Mouse (Mus musculus) heart, adult 9 months (tissue): ENCODE measurements around the gene Mvp.

Source experiments
- DNase-seq, 2 experiments: peaks; one replicate each; pipeline ENCODE4 v3.0.0; 2022; ENCODE audit warnings: low spot score in 2 of 2

The Mvp gene

GRCm38 (mm10) chr7:126988816-126989215 lies 25.6 kb downstream of the Mvp start:
- no peak for DNase-seq

DNA sequence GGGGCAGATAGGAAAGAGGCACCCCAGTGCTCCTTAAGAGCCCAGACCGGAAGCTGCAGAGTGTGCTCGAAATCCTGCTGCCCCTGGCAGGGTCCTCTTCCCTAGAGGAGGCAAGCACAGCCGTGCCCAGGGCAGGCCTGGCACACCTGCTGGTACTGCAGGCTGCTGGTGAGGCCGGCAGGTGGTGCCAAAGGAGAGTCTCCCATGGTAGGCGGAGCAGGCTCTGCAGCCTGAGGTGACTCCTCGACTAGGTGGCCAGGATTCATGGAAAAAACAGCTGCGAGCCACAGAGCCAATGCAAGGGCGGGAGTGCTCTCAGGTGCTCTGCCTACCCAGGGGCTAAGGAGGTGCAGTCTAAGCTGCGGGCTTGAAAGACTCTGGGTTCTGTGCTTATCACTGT lies 28.1 kb downstream of the Mvp start:
- no peak for DNase-seq

- DNase-seq = no peak
Observed at GRCm38 (mm10) chr7:126984667-126985444, 29.6 kb downstream of the Mvp start.

DNA sequence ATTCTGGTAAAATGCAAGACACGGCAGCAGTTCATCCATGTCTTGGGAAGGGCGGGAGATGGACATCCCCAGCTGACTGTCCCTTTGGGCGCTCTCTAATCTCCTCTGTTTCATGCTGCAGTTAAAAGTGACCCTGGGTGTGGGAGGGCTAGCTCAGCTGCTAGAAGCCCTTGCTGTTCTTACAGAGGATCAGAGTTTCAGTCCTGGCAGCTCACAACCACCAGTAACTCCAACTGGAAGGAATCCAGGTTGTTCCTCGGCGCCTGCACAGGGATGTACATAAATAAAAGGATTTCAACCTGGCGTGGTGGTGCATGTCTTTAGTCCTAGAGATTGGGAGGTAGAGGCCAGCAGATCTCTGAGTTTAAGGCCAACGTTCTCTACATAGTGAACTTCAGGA lies 31.3 kb downstream of the Mvp start:
- no peak for DNase-seq

GRCm38 (mm10) chr7:126982054-126982453 lies 32.4 kb downstream of the Mvp start:
- no peak for DNase-seq

DNA sequence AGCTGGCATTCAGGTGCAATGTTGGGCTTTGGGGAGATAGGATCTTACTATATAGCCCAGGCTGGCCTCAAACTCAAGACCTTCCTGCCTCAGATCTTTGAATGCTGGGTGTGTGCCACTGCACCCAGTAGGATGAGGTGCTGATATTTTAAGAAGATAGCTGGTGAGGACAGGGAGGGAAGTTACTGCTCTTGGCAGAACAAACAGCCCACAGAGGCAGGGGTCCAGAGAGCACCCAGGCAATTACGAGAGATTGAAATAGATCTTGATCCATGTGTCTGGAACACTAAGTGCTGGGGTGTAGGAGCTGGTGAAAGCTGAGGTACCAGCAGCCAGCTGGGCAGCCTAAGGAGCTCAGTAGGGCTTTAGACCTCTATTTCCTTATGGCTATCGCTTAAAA lies 32.8 kb downstream of the Mvp start:
- no peak for DNase-seq

GRCm38 (mm10) chr7:126978841-126979240 lies 35.6 kb downstream of the Mvp start:
- no peak for DNase-seq

- no peak for DNase-seq
Observed at GRCm38 (mm10) chr7:126976878-126977459, 37.5 kb downstream of the Mvp start.

GRCm38 (mm10) chr7:126975950-126976866 lies 38.2 kb downstream of the Mvp start, which contains the start of gene Cdiptos:
Gene Cdiptos, minus strand, starts transcription at chr7:126976098.
- DNase-seq = peak; percentile 91 to 95

DNA sequence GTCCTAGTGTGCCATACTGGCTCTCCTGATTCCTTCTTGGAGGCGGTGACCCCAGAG lies 38.7 kb downstream of the Mvp start, which contains the start of gene Cdipt:
Gene Cdipt, plus strand, starts transcription at position 22 of the 57 bp plus-strand sequence.
- DNase-seq = no peak

GRCm38 (mm10) chr7:126975493-126975892 lies 38.9 kb downstream of the Mvp start:
- peak in 1 of 2 experiments; percentile 71 for DNase-seq

DNA sequence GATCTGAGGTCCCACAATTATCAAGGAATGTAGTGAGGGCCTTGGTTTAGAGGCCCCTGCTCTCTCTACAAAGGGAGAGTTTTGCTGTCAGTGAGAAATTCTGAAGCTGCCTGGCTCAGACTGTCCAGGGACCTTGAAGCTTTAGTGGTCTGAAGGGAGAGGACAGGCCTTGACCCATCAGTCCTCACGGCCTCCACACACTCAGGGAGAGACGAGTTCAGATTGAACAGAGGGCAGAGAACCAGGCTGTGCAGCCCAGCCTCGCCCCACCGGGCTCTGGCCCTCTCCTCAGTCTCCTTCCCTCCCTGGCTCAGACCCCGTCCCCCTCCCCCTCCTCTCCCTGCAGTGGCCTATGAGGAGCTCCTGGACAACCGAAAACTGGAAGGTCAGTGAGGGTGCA lies 47.1 kb downstream of the Mvp start:
- no peak for DNase-seq

- DNase-seq = no peak
Observed at GRCm38 (mm10) chr7:126965568-126965967, 48.9 kb downstream of the Mvp start.

DNA sequence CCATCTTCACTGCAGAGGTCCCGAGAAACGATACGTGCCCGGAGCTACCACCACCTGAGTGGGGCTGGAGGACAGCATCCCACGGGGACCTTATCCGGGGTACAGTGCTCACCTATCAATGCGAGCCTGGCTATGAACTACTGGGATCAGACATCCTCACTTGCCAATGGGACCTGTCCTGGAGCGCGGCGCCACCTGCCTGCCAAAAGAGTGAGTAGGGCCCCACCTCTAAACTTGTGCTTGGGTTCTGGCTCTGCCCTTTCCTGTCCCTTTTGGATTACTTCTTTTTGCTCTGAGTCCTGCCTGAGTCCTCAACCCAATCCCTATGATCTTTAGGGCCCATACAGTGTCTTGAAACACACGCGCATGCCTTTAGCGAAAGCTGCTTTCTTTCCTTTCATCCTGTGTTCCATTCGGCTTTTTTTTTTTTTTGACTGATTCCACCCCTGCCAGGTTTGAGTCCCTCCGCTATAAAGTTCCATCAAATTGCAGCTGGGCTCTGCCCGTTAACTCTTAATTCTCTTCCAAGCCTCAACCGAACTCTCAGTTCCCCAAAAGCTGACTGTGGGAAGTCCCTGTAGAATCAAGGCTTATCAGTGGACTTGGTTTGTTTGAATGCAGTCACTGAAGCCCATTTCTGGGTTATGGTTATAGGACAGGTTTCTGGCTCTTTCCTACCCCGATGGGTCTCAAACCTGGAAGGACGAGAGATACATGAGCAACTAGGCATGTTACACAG lies 50.7 kb downstream of the Mvp start:
- no peak for DNase-seq

GRCm38 (mm10) chr7:126961965-126962364 lies 52.5 kb downstream of the Mvp start:
- DNase-seq = no peak

DNA sequence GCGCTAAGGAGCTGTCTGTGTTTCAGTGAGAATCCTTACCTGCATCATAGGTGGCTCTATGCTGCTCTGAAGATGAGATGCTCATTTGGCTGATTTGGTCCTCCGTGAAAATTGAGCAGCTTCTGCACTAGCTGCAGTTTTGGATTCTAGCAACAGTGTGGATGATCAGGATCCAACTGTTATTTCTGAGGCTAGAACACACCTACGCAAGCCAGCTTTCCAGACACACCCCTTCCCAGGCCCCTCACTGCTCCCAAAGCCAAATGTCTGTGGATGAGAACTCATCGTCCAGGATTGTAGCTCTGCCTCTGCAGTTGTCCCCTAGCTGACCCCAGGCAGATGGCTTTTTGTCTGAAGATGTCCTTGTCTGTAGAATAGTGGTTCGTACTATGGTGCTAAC lies 53.3 kb downstream of the Mvp start:
- DNase-seq = no peak

GRCm38 (mm10) chr7:126959780-126960179 lies 54.6 kb downstream of the Mvp start:
- DNase-seq = no peak

DNA sequence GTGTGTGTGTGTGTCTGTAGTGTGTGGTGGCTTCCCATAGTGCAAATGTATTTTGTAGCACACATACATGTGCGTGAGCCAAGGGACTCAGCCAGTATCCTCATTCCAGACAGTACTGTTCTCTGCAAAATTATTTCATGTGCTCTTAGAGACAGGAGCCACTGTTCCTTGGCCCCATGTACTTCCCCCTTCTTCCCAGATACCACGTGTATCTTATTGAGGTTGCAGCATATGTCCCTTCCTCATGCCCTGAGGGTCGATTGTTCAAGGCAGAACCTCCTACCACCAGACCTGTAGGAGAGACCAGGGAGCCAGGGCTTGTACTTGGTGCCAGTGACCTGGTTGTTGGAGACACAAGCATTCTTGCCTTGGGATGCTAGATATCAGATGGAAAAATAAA lies 59.3 kb downstream of the Mvp start:
- DNase-seq = no peak

DNA sequence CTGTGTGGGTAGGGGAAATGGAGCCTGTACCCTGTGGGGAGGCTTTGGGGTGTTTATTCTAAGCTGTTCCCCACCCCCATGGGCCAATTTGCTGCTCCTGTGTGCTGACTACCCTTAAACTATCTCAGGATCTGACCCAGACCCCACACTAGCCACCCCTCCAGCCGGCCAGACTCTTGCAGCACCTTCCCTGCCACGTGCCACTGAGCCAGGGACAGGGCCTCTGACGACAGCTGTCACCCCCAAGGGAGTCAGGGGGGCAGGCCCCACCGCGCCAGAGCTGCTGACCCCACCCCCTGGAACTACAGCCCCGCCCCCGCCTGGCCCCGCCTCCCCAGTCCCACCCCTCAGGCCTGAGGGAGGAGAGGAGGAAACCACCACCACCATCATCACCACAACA lies 61.8 kb downstream of the Mvp start:
- DNase-seq = no peak

GRCm38 (mm10) chr7:126951741-126952140 lies 62.7 kb downstream of the Mvp start:
- no peak for DNase-seq

DNA sequence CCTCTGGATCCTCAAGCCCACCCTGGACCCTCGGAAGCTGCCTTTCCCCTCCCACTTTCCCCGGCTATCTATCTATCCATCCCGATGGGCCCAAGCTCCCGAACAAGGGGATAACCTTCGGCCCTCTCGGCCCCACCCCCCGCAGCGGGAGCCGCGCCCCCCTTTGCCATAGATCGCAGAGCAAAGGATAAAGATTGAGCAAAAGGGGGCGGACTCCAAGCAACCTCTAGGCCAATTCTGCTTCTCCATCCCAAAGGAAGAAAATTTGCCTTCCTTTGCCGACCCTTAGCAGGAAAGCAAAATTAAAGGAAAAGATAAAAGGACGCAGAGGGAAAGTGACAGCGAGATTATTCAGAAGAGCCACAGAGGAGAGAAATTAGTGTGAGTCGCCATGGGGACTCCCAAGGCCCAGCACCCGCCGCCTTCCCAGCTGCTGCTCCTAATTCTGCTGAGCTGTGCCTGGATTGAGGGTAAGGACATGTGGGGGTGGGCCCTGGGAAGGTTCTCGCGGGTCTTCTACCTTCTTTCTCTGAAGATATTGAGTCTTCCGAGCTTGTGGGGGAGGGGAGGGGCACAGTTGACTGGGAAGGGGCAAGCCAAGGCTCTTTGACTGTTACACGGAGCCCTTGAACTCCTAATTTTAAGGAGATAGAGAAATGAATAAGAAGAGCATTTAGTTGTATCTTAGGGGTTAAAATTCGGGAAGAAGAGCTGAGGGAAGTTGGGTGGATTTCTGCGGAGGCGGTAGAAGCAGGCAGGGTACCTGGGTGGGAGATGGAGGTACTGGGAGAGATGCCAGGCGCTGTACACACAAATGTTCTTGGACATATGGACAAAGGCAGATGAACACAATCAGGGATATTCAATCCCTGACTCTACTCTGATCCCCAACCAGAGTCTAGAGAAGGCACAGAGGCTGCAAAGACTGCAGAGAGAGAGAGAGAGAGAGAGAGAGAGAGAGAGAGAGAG lies 63.5 kb downstream of the Mvp start:
- no peak for DNase-seq
